Mouse (Mus musculus) lung, adult 2 months (tissue): ENCODE results near the gene Kcnc3.

Experiments used
- CTCF ChIP-seq: fragments of 200-500 bp; IDR thresholded peaks from 2 replicates; pipeline ENCODE4 v1.5.1; 2011; ENCODE audit warnings: mild to moderate bottlenecking, low read length, control low read depth; ENCODE audit not compliant: insufficient read depth
- POLR2A ChIP-seq: fragments of 200-500 bp; IDR thresholded peaks from 2 replicates; pipeline ENCODE4 v1.6.1; 2011; ENCODE audit warnings: low read depth, mild to moderate bottlenecking, control low read depth, low read length, borderline replicate concordance; ENCODE audit errors: extremely low read depth

DNA sequence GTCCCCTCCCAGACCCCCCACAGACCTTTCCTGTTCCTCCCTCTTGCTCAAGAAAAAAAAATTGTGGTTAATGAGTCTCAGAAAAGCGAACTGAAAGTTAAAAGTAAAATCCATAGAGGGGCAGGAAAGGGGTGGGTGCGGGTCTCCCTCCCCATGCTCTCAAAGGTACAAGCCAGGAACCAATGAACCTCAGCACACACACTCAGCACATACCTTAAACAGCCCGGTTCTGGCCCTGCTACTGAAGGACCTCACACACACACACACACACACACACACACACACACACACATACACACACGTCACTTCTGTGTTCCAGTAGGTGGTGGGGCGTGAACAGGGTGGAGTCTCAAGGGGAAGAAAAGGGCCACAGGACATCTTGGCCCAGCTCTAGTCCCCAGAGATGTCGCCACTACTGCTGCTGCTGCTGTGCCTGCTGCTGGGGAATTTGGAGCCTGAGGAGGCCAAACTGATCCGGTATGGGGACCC lies 18.2 kb upstream of the Kcnc3 start, which contains the start of gene Napsa:
- no peak for TF ChIP-seq CTCF
- peak; percentile 96; the same call in 1 of the 2 replicates for TF ChIP-seq POLR2A
